Mouse (Mus musculus) liver, embryonic 11.5 days (tissue): ENCODE data around the gene Nbea. TPM values are rescaled to one million over a fixed set of nuclear protein-coding genes. Genes with fewer than 3 reads are reported as not detected.
"Not testable (repeated sequence)": the region's sequence is repeated elsewhere in the genome, so short reads cannot be mapped to it uniquely, and the experiment has no call there.

Source experiments
- ATAC-seq: fragments of 200-750 bp; cut with Nextera tagmentation; replicated peaks from 2 replicates; pipeline ENCODE4 v1.8.0; 2017; ENCODE audit warnings: moderate number of reproducible peaks, mild to moderate bottlenecking, moderate TSS enrichment, moderate library complexity; ENCODE audit not compliant: low FRiP score
- DNase-seq: peaks from one replicate; pipeline ENCODE4 v3.0.0-alpha.2; 2017; ENCODE audit warnings: low spot score
- H3K27ac ChIP-seq: fragments of 300-500 bp; sonication (generic); 2 replicates; pipeline ENCODE4 v1.5.1; 2014; ENCODE audit warnings: mild to moderate bottlenecking, low read depth, low read length, control low read depth
- H3K27me3 ChIP-seq: fragments of 300-500 bp; sonication (generic); replicated peaks from 2 replicates; pipeline ENCODE4 v1.6.1; 2014; ENCODE audit warnings: low read length, mixed read lengths; ENCODE audit not compliant: control insufficient read depth, insufficient read depth
- H3K36me3 ChIP-seq: fragments of 300-500 bp; sonication (generic); 2 replicates; pipeline ENCODE4 v1.6.1; 2014; ENCODE audit warnings: mild to moderate bottlenecking, low read length, moderate library complexity, mixed read lengths; ENCODE audit not compliant: control insufficient read depth, insufficient read depth
- H3K4me1 ChIP-seq: fragments of 300-500 bp; sonication (generic); replicated peaks from 2 replicates; pipeline ENCODE4 v1.6.1; 2014; ENCODE audit warnings: low read length, mixed read lengths; ENCODE audit not compliant: control insufficient read depth, insufficient read depth
- H3K4me2 ChIP-seq: fragments of 300-500 bp; sonication (generic); 2 replicates; pipeline ENCODE4 v1.6.1; 2014; ENCODE audit warnings: mild to moderate bottlenecking, control low read depth, moderate library complexity
- H3K4me3 ChIP-seq: fragments of 300-500 bp; sonication (generic); 2 replicates; pipeline ENCODE4 v1.5.1; 2014; ENCODE audit warnings: low read depth, low read length, control low read depth
- H3K9ac ChIP-seq: fragments of 300-500 bp; sonication (generic); 2 replicates; pipeline ENCODE4 v1.6.1; 2014; ENCODE audit warnings: low read depth, low read length, control low read depth
- H3K9me3 ChIP-seq: fragments of 300-500 bp; sonication (generic); 2 replicates; pipeline ENCODE4 v1.6.1; 2016; ENCODE audit warnings: low read length, inconsistent platforms, mixed read lengths; ENCODE audit not compliant: control insufficient read depth
- WGBS: fragments of 180-500 bp; shearing (Covaris S2); extraction: QIAGEN DNeasy Blood & Tissue Kit; methylation state at CpG from one replicate; pipeline ENCODE4 v1.1.7; 2014; 5-methylcytosine and 5-hydroxymethylcytosine counted together
- polyA plus RNA-seq: library from polyadenylated mRNA; unstranded; fragments of >200 nt; fragmentation: Nextera tagmentation; extraction: Ambion mirVana; gene quantifications from 2 replicates; pipeline ENCODE4 v1.2.1, GENCODE M21; 2014

Gene Nbea
- polyA plus RNA-seq, 1 experiment from 2014 or later = 5.0 TPM

- Histone ChIP-seq H3K9ac (no peak overlapping the region), H3K4me2 (no peak overlapping the region), H3K4me3 (no peak overlapping the region), H3K27me3 (no peaks in the 10 kb centered on the region), H3K9me3 (no peaks in the 10 kb centered on the region), H3K4me1 (no peaks in the 10 kb centered on the region), H3K27ac (no peak overlapping the region), H3K36me3 (0 out of 2 replicates have a peak, but pooled peaks cover 2% of the 10 kb centered on the region)
- DNase-seq (no peak), ATAC-seq (no peak)
- 85% methylated on average over 2 of the region's 2 CpGs for WGBS
Observed at GRCm38 (mm10) chr3:55978361-55978760, 205.1 kb downstream of the Nbea start.

- 93% methylated on average over 14 of the region's 14 CpGs for WGBS
- not testable (repeated sequence) for H3K27me3 ChIP-seq, H3K9me3 ChIP-seq, H3K36me3 ChIP-seq, H3K9ac ChIP-seq, H3K27ac ChIP-seq, H3K4me1 ChIP-seq, ATAC-seq, DNase-seq, H3K4me3 ChIP-seq, H3K4me2 ChIP-seq
Observed at GRCm38 (mm10) chr3:55976986-55977385, 206.5 kb downstream of the Nbea start.

GRCm38 (mm10) chr3:55965723-55966156, 217.8 kb downstream of the Nbea start:
- Histone ChIP-seq H3K36me3 (no peaks in the 10 kb centered on the region), H3K4me3 (no peak overlapping the region), H3K27me3 (no peaks in the 10 kb centered on the region), H3K4me2 (no peak overlapping the region), H3K27ac (no peak overlapping the region), H3K9ac (no peak overlapping the region), H3K4me1 (no peaks in the 10 kb centered on the region), H3K9me3 (no peaks in the 10 kb centered on the region)
- no peak for ATAC-seq
- WGBS = 83% methylated on average over 10 of the region's 10 CpGs
- DNase-seq = no peak

GRCm38 (mm10) chr3:55963032-55963431, 220.5 kb downstream of the Nbea start:
- H3K27ac ChIP-seq = no peak overlapping the region
- H3K27me3 ChIP-seq = no peaks in the 10 kb centered on the region
- ATAC-seq (no peak), DNase-seq (no peak)
- 85% methylated on average over 8 of the region's 8 CpGs for WGBS
- no peaks in the 10 kb centered on the region for H3K9me3 ChIP-seq
- no peak overlapping the region for H3K9ac ChIP-seq
- no peaks in the 10 kb centered on the region for H3K4me1 ChIP-seq
- H3K36me3 ChIP-seq = no peaks in the 10 kb centered on the region
- no peak overlapping the region for H3K4me2 ChIP-seq
- H3K4me3 ChIP-seq = no peak overlapping the region

GRCm38 (mm10) chr3:55949994-55950393, 233.5 kb downstream of the Nbea start:
- Histone ChIP-seq H3K4me3 (no peak overlapping the region), H3K4me2 (no peak overlapping the region), H3K9ac (no peak overlapping the region), H3K9me3 (no peaks in the 10 kb centered on the region), H3K27me3 (no peaks in the 10 kb centered on the region), H3K27ac (no peak overlapping the region), H3K36me3 (no peaks in the 10 kb centered on the region), H3K4me1 (no peaks in the 10 kb centered on the region)
- ATAC-seq = no peak
- no peak for DNase-seq
- whole genome bisulfite sequencing = 85% methylated on average over 5 of the region's 5 CpGs

GRCm38 (mm10) chr3:55949148-55949547, 234.4 kb downstream of the Nbea start:
- Histone ChIP-seq H3K27me3 (no peaks in the 10 kb centered on the region), H3K4me2 (no peak overlapping the region), H3K4me1 (no peaks in the 10 kb centered on the region), H3K9ac (no peak overlapping the region), H3K36me3 (no peaks in the 10 kb centered on the region), H3K4me3 (no peak overlapping the region), H3K9me3 (no peaks in the 10 kb centered on the region), H3K27ac (no peak overlapping the region)
- WGBS = 89% methylated on average over 2 of the region's 2 CpGs
- DNase-seq (no peak), ATAC-seq (no peak)

- WGBS = 81% methylated on average over 2 of the region's 2 CpGs
Observed at GRCm38 (mm10) chr3:55927343-55927742, 256.2 kb downstream of the Nbea start.

GRCm38 (mm10) chr3:55909290-55909689, 274.2 kb downstream of the Nbea start:
- no peaks in the 10 kb centered on the region for H3K9me3 ChIP-seq
- ATAC-seq (no peak), DNase-seq (no peak)
- no peaks in the 10 kb centered on the region for H3K36me3 ChIP-seq
- no peak overlapping the region for H3K4me2 ChIP-seq
- WGBS = 64% methylated on average over 1 of the region's 1 CpGs
- H3K4me1 ChIP-seq = no peaks in the 10 kb centered on the region
- H3K27me3 ChIP-seq = no peaks in the 10 kb centered on the region
- no peak overlapping the region for H3K27ac ChIP-seq
- no peak overlapping the region for H3K9ac ChIP-seq
- H3K4me3 ChIP-seq = no peak overlapping the region

More at GRCm38 (mm10) chr3:55927343-55927742, 256.2 kb downstream of the Nbea start:
- Histone ChIP-seq H3K9me3 (no peaks in the 10 kb centered on the region), H3K9ac (no peak overlapping the region), H3K4me1 (no peaks in the 10 kb centered on the region), H3K27ac (no peak overlapping the region), H3K27me3 (no peaks in the 10 kb centered on the region), H3K4me3 (no peak overlapping the region), H3K36me3 (no peaks in the 10 kb centered on the region), H3K4me2 (no peak overlapping the region)
- DNase-seq (no peak), ATAC-seq (no peak)

- peak; percentile 45; the same call in 1 of the 2 replicates for ATAC-seq
- no peak overlapping the region for H3K4me3 ChIP-seq
- no peak overlapping the region for H3K9ac ChIP-seq
- no peaks in the 10 kb centered on the region for H3K36me3 ChIP-seq
- no peak overlapping the region for H3K27ac ChIP-seq
- no peaks in the 10 kb centered on the region for H3K9me3 ChIP-seq
- DNase-seq = no peak
- no peak overlapping the region for H3K4me2 ChIP-seq
- H3K27me3 ChIP-seq = no peaks in the 10 kb centered on the region
- 68% methylated on average over 5 of the region's 5 CpGs for WGBS
- H3K4me1 ChIP-seq = no peaks in the 10 kb centered on the region
Observed at GRCm38 (mm10) chr3:55890574-55890973, 292.9 kb downstream of the Nbea start.
